Mouse (Mus musculus) urinary bladder, postnatal 25 days (tissue): ENCODE data around the gene Zbtb25.

Source experiments
- DNase-seq: peaks from one replicate; pipeline ENCODE4 v3.0.0; 2022; ENCODE audit warnings: low spot score

Zbtb25 gene

GRCm38 (mm10) chr12:76369206-76369977 lies at the start of gene Zbtb25:
Gene Zbtb25 (minus strand): TSS chr12:76369602.
- DNase-seq, result peak; percentile 75

GRCm38 (mm10) chr12:76418346-76418745 lies 48.9 kb upstream of the Zbtb25 start:
- DNase-seq, result no peak

- DNase-seq, result peak; percentile 28
These were observed 48.0 kb upstream of the Zbtb25 start, which contains the start of gene Ppp1r36 for GRCm38 (mm10) chr12:76417433-76417854. Gene Ppp1r36 (plus strand): TSS chr12:76417538.

- no peak for DNase-seq
These were observed 46.1 kb upstream of the Zbtb25 start for GRCm38 (mm10) chr12:76415383-76416010.

- DNase-seq, result no peak
These were observed 39.8 kb upstream of the Zbtb25 start for GRCm38 (mm10) chr12:76409166-76409565.

- DNase-seq, result no peak
These were observed 37.8 kb upstream of the Zbtb25 start for GRCm38 (mm10) chr12:76407184-76407583.

GRCm38 (mm10) chr12:76405971-76406370 lies 36.6 kb upstream of the Zbtb25 start:
- no peak for DNase-seq

- peak; percentile 26 for DNase-seq
These were observed 36.0 kb upstream of the Zbtb25 start for GRCm38 (mm10) chr12:76405183-76405970.

- no peak for DNase-seq
These were observed 35.4 kb upstream of the Zbtb25 start for GRCm38 (mm10) chr12:76404836-76405182.

GRCm38 (mm10) chr12:76403886-76404537 lies 34.6 kb upstream of the Zbtb25 start, which contains the start of gene Hspa2:
Gene Hspa2 (plus strand): TSS chr12:76404176.
- peak; percentile 99 for DNase-seq

GRCm38 (mm10) chr12:76402991-76403885 lies 33.8 kb upstream of the Zbtb25 start:
- DNase-seq, result no peak

GRCm38 (mm10) chr12:76401674-76402073 lies 32.3 kb upstream of the Zbtb25 start:
- no peak for DNase-seq

- no peak for DNase-seq
These were observed 27.9 kb upstream of the Zbtb25 start for GRCm38 (mm10) chr12:76397281-76397680.

- DNase-seq, result no peak
These were observed 23.6 kb upstream of the Zbtb25 start for GRCm38 (mm10) chr12:76392979-76393378.

- no peak for DNase-seq
These were observed 22.3 kb upstream of the Zbtb25 start for GRCm38 (mm10) chr12:76391595-76392271.

- DNase-seq, result no peak
These were observed 19.4 kb upstream of the Zbtb25 start for GRCm38 (mm10) chr12:76388794-76389193.

- DNase-seq, result no peak
These were observed 15.9 kb upstream of the Zbtb25 start for GRCm38 (mm10) chr12:76385342-76385741.

GRCm38 (mm10) chr12:76380151-76380550 lies 10.7 kb upstream of the Zbtb25 start:
- DNase-seq, result no peak

GRCm38 (mm10) chr12:76378556-76378955 lies 9.2 kb upstream of the Zbtb25 start:
- DNase-seq, result no peak

GRCm38 (mm10) chr12:76377726-76378125 lies 8.3 kb upstream of the Zbtb25 start:
- no peak for DNase-seq
